Mouse (Mus musculus): ENCODE data around the gene Alpl. TPM values are rescaled to one million over a fixed set of nuclear protein-coding genes. Genes with fewer than 3 reads are reported as not detected.

Alpl gene
- total RNA-seq, 1 experiment from 2014 or later = not detected

DNA sequence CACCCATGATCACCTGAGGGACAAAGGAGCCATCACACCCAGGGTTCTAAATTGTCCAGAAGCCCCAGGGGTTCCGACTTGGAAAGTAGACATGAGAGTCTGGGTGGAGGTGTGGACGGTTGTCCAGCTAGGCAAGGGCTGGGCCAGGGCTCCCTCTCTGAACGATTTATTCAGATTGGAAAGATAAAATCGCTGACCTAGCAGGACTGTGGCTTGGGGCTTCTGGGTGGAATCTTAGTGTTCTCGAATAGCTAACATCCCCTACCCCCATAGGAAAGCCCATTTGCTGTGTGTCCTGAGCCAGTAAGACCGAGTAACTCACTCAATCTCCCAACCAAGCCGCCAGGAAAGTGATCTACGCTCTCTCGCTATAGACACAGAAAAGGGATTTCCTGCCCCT lies 46.5 kb downstream of the Alpl start:
- no peak for ATAC-seq (replicated peaks; ENCODE audit: insufficient number of reproducible peaks, low FRiP score, low TSS enrichment, poor library complexity, severe bottlenecking)

DNA sequence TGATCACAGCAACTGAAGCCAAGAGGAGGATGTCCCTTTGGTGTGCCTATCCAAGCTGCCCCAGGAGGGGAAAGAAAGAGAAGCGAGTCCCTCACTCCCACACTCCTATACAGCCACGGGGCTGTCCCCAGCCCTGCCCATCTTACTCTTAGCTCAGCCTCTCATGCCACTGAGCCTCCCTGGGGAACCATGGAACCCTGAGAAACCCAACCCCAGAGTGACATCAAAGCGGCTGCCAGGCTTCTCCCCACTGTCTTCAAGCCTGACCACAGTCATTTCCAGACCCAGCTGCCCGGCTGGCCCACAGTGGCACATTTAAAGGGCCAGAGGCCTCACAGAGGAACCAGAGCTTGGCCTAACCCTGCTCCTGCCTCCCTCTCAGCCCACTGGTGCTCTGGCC lies 47.5 kb downstream of the Alpl start:
- ATAC-seq (replicated peaks; ENCODE audit: insufficient number of reproducible peaks, low FRiP score, low TSS enrichment, poor library complexity, severe bottlenecking) = no peak

DNA sequence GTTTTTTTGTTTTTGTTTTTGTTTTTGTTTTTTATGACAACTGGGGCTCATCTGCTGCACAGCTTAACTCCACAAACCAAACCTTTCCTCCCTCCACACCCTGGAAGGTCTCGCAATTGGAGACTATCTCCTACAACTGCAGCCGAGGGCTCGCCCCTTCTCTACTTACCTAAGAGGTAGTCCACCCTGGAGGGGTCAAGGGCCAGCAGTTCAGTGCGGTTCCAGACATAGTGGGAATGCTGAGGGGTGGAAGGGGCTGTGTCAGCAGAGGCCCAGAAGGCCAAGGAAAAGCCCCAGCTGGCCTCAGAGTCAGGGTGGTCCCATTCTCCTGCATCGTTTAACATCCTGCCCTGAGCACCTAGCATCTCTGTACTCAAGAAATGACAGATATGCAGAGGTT lies 48.6 kb downstream of the Alpl start:
- ATAC-seq (replicated peaks; ENCODE audit: insufficient number of reproducible peaks, low FRiP score, low TSS enrichment, poor library complexity, severe bottlenecking) = no peak

DNA sequence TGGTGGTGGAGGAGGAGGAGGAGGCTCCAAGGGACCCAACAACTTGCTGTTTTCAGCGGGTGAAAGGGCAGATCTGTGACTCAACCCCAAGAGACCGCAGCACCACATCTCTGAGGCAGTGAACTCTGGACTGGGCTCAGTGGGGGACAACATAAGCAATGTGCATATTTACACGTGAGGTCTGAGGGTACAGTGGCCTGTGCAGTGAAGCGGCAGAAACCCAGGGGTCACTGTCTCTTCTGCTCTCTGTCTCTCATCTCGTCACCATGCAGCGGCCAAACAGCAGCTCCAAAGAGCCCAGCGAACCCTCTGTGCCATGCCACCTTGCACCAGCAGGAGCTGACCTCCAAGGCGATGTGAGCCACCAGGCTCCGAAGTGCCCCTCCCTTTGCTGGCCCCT lies 49.1 kb downstream of the Alpl start:
- ATAC-seq (replicated peaks; ENCODE audit: insufficient number of reproducible peaks, low FRiP score, low TSS enrichment, poor library complexity, severe bottlenecking) = no peak

DNA sequence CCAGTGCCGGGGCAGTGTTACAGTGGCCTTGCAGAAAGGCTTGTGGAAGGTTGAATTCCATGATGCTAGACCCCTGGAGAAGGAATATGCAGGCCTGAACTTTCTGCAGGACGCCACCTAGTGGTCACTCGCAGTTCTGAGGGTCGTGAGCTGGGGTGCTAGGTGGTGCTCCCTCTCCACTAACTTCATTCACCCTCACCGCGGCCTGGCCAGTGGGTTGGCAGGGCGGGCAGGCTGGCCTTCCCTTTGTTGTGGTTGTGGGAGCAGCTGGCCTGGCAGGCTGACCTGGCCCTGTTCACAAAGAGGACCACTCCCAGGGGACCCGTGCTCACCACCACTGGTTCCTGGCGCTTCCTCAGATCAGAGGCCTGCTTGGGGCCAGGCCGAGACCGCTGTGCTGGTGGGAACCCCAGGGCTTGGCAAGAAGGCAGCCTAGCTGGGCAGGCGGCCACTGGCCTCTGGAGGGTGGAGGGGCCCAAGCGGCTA lies 51.7 kb downstream of the Alpl start:
- no peak for ATAC-seq (replicated peaks; ENCODE audit: insufficient number of reproducible peaks, low FRiP score, low TSS enrichment, poor library complexity, severe bottlenecking)

DNA sequence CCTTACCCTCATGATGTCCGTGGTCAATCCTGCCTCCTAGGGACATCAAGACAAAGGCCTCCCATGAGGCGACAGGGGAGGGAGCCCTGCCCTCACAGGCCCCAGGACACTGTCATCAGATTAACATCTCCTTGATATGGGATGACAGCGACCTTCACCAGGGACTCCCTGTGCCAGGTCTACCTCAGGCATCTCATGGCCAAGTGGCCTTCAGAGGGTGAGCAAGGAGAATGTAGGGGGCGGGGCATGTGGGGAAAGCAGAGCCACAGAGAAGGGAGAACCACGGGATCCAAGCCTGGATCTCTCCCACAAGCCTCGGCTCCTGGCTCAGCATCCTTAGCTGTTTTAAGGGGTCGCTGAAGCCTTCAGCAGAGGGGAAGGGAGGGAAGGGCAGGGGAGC lies 52.4 kb downstream of the Alpl start:
- no peak for ATAC-seq (replicated peaks; ENCODE audit: insufficient number of reproducible peaks, low FRiP score, low TSS enrichment, poor library complexity, severe bottlenecking)

DNA sequence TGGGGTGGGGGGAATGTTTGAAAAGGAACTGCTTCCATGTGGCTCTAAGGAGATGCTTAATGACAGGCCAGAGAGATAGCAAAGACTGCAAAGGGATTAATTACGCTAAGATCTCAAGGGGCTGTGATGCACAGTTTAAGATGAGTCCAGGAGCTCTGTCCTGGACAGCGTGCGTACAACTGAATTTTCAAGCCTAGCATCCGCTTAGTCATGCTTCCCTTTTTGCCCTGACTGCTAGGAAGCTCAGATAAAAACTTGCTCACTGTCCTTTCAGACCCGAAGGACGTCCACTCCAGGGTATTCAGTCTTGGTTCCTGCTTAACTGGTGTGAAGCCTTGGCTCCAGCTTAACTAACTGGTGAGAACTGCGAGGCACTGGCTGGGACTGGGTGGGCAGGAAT lies 55.8 kb downstream of the Alpl start:
- no peak for ATAC-seq (replicated peaks; ENCODE audit: insufficient number of reproducible peaks, low FRiP score, low TSS enrichment, poor library complexity, severe bottlenecking)

DNA sequence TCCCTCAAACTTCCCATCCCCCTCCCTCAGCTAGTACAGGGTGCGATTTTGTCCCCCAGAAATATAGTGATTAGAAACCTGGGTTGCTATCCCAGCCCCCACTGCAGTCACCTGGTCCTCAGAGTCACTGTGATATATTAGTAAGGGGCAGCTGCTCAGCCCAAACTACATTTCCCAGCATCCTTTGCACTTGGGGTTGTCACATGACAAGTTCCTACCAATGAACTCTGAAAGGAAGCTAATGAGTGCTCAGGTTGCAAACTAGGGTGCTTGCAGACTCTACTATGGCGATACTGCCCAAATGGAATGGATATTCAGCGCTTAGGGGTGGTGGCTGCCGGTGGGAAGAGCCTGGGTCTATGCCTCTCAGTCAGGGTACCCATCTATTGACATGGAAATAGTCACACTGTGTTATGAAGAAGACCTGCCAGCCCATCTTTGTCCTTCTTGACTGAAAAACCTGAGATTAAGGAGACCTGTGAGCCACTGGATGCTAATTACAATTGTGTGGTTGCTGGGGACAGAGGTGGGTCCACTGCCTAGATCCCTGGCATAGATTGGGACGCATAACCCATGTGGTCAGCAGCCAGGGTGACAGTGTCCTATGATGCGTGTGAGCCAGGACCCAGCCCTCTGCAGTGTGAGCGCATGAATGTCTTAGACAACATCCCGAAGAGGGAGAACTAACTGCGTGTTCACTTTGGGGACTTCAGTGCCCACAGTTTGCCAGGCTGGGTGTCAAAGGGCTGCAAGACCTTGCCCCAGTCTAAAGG lies 56.8 kb downstream of the Alpl start:
- ATAC-seq (replicated peaks; ENCODE audit: insufficient number of reproducible peaks, low FRiP score, low TSS enrichment, poor library complexity, severe bottlenecking) = no peak

DNA sequence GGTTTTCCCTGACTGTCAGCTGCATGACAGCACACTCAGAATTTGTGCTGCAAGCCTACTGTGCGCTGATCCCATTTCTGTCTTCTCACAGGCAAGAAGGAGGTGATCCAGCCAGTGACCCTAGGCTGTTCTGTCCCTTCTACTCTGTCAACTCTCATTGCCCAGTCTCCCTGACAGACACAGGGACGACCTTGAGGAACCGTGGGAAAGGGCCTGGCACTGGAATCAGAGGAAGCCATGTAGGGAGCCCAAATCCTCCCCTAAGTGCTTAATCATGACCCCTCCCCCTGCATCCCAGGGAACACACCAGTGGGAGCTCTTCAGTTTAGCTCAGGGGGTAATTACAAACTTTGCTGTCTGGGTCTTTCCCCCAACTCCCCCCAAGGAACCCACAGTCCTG lies 58.4 kb downstream of the Alpl start:
- ATAC-seq (replicated peaks; ENCODE audit: insufficient number of reproducible peaks, low FRiP score, low TSS enrichment, poor library complexity, severe bottlenecking) = no peak

DNA sequence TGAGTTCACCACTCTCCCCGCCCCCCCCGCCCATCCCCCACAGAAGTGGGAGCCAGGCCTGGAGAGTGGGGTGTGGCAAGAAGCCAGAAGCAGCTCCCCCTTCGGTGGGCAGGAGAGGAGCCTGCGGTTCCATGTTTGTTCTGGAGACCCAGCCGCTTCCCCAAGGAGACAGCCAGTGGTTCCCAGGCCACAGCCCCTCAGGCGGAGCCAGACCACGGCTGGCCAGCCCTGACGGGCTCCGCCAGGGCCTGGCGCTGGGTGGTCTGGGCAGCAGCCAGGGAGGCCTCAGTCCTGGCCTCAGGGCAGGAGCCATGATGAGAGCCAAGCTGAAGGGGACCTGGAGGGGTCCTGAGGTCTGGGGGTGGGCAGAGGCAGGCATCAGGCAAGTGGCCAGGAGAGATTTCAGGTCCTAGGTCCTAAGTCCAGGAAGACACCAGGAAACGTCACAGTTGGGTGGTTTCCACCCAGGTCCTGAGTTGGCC lies 59.9 kb downstream of the Alpl start:
- no peak for ATAC-seq (replicated peaks; ENCODE audit: insufficient number of reproducible peaks, low FRiP score, low TSS enrichment, poor library complexity, severe bottlenecking)

DNA sequence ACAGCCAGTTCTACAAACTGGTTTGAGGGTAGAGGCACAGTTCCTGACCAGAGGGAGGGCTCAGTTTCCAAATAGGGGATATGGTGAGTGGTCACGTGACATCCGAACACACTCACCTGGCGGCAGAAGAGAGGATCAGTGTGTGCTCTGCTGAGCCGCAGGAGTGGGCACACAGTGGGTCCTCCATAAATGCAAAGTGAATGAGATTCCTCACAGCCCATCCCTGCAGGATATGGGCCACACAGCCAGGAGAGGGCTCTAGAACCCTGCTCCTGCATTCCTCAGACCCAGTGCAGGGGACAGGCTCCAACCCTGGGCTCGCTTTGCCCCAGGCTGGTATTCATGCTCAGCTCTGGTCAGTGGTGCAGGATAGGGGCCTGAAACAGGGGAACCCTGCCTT lies 62.7 kb downstream of the Alpl start:
- ATAC-seq (replicated peaks; ENCODE audit: insufficient number of reproducible peaks, low FRiP score, low TSS enrichment, poor library complexity, severe bottlenecking) = no peak

DNA sequence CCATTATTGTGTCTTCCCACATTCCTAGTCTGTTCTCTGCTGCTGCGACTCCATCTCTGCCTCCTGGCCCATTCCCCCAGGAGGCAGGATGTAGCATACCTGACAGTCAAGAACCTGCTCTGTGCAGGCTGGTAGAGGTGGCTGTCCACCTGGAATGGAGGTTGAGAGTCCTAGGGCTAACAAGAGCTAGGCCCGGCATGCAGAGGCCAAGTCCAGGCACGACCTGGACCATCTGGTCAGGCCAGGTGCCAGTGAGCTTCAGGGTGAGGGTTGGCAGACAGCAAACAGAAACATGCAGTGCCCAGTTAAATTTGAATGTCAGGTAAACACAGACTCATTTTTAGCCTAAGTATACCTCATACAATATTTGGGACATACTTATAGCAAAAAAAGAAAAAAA lies 63.2 kb downstream of the Alpl start:
- ATAC-seq (replicated peaks; ENCODE audit: insufficient number of reproducible peaks, low FRiP score, low TSS enrichment, poor library complexity, severe bottlenecking) = no peak

DNA sequence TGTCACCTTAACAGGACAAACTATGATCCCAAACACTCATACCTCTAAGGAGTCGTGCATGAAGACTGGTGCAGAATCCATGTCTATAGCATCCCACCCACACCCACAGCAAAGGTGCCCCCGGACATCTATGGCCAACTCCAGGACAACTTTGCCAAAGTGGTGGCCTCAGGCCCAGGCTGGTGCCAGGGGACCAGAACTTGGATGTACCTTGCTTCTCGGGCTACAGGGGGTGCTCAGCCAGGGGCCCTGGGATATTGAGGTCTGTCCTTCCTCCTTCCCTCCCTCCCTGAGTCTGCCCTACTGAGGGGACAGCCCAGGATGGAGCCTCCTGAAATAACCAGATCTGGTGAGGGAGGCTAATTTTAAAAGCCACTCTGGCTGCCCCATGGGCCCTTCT lies 63.8 kb downstream of the Alpl start:
- ATAC-seq (replicated peaks; ENCODE audit: insufficient number of reproducible peaks, low FRiP score, low TSS enrichment, poor library complexity, severe bottlenecking) = no peak

DNA sequence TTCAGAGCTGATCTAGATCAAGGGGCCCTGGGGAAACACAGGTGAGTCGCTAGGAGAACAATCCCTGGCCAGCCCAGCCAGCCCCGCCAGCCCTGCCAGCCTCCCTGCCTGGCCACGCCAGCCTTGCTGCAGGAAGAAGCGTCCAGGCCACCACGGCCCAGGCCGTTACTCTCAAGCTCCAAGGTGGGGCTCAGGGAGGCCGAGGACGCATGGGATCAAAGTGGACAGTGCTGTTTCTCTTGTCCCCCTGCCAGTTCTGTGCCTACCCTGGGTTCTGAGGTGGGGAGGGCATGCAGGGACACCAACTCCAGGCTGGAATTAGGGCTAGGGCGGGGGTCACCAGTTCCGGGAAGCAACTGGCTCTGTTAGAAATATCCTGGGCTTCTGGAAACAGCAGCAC lies 64.3 kb downstream of the Alpl start:
- no peak for ATAC-seq (replicated peaks; ENCODE audit: insufficient number of reproducible peaks, low FRiP score, low TSS enrichment, poor library complexity, severe bottlenecking)

DNA sequence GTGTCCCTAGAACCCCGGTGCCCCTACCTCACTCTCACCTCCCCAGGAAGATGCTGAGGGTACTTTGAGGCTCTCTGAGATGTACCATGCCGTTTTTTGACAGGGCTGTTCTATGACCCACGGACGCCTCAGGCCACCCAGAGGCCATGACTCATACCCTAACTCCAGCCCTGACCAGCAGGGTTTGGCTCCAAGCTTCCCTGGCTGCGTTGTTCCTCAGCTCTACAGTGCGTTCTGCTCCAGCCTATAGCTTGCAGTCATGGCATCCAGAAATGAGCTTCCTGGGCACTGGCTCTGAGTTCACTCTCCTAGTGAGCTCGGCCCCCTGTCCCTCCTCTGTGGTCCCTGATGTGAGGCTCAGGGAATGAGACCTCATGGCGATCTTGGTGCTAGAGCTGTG lies 65.4 kb downstream of the Alpl start:
- no peak for ATAC-seq (replicated peaks; ENCODE audit: insufficient number of reproducible peaks, low FRiP score, low TSS enrichment, poor library complexity, severe bottlenecking)

DNA sequence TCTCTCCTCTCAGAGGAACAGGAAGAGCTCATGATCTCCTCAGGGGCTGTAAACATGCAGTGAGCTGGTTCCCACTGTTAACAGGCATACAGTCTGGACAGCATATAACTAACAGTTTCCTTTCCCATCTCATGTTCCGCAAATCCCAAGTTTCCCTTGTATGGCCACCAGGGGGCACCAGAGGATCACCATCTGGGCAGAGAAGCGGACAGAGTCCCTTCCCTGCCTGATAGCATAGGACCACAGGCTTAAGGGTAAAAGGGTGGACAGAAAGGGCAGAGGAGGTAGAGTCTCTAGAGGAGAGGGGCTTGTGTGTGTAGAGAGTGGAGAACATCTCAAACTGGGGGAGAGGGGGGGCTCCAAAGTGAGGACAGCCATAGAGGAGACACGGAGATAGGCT lies 66.0 kb downstream of the Alpl start:
- peak; percentile 62; the same call in 1 of the 2 replicates for ATAC-seq (replicated peaks; ENCODE audit: insufficient number of reproducible peaks, low FRiP score, low TSS enrichment, poor library complexity, severe bottlenecking)

DNA sequence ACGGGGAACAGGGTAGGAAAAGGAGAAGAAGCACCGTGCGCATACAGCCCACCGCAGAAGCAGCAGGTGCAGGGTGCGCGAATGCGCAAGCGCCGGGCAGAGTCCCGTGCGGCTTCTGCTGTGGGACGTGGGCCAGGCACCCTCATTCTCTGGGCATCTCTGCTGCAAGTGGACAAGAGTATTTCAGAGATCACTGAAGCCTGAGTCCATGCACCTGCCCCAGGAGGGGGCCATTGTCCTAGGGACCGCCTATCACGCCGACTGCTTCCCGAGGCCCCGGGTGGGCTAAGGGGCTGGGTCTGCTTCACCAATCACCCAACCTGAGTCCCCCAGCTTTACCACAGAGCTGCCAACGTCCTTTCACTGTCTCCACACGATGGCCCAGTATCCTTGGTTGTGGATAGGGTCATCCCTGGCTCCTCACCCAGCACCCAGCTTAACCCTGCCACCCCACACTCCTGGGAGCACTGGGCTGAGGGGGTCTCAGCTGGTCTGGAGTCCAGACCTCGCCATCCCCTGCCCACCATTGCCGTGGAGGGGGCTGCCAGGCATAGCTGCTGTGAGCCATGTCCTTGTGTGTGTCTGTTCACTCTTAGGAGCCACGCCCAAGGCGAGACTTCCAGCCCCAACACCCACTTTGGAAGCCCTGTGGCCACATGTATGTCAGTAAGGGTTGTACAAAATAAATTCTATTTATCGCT lies 66.9 kb downstream of the Alpl start:
- ATAC-seq (replicated peaks; ENCODE audit: insufficient number of reproducible peaks, low FRiP score, low TSS enrichment, poor library complexity, severe bottlenecking) = no peak

DNA sequence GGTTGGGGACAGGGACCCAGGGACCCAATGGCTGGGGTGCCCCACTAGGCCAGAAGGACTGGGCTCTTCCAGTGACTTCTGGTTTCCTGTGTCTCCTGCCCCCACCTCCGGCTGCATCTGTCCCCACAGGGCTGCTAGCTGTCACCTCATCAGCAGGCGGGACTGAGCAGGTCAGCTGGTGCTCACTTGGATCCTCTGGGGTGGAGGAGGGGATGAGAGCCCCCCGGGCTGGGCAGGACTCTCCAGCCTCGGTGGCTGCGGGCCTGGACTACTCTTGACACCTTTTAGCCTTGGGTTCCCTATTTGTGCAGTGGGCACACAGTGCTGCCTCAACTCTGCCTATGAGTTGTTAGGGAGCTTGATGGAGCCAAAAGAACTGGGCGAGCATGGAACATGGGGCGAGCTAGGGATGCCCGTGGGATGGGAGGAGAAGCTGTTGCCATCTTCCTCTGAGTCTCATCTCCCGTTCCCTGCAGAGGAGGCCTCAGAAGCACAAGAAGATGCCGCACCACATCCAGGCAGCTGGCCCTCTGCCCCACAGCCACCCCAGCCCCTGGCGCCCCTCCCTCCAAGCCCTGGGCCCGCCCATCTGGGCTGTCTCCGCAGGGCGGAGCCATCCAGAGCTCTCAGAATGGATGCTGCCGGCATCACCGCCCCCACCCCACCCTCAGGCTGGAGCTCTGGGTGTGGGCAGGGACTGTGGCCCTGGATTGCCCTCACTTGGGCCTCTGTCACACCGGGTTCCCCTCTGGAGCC lies 67.6 kb downstream of the Alpl start:
- ATAC-seq (replicated peaks; ENCODE audit: insufficient number of reproducible peaks, low FRiP score, low TSS enrichment, poor library complexity, severe bottlenecking) = no peak

DNA sequence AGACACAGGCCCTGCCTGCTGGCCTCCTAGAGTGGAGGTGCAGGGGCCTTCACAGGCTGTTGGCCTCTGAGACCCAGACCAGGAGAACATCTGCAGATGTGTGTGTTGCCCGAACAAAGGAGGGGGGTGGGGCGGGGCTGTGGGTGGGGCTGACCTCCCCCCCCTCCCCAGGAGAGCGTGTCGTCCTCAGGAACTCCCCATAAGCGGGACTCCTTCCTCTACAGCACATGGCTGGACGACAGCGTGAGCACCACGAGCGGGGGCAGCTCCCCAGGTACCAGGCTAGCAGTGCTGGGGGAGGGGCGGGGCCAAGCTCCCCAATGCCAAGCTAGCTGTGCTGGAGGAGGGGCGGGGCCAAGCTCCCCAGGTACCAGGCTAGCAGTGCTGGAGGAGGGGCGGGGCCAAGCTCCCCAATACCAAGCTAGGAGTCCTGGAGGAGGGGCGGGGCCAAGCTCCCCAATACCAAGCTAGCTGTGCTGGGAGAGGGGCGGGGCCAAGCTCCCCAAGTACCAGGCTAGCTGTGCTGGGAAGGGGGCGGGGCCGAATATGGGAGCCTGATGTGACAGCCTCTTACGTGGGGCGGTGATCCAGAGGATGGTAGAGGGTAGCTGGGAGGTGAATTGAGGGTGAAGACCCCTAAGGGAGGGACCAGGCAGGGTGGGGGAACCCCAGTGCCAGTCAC lies 68.5 kb downstream of the Alpl start:
- no peak for ATAC-seq (replicated peaks; ENCODE audit: insufficient number of reproducible peaks, low FRiP score, low TSS enrichment, poor library complexity, severe bottlenecking)
